Mouse (Mus musculus) liver, embryonic 16.5 days (tissue): ENCODE data around the gene Eef1akmt3. TPM values are rescaled to one million over a fixed set of nuclear protein-coding genes. Genes with fewer than 3 reads are reported as not detected.

Source experiments
- ATAC-seq: fragments of 200-750 bp; cut with Nextera tagmentation; 2 replicates; pipeline ENCODE4 v1.8.0; 2017; ENCODE audit warnings: low read depth, mild to moderate bottlenecking, moderate number of reproducible peaks, moderate library complexity
- H3K27ac ChIP-seq: fragments of 300-500 bp; sonication (generic); 2 replicates; pipeline ENCODE4 v1.5.1; 2014; ENCODE audit warnings: mild to moderate bottlenecking, low read length
- H3K27me3 ChIP-seq: fragments of 300-500 bp; sonication (generic); 2 replicates; pipeline ENCODE4 v1.6.1; 2014; ENCODE audit warnings: low read depth, low read length, mixed read lengths; ENCODE audit not compliant: control insufficient read depth, insufficient read depth
- H3K36me3 ChIP-seq: fragments of 300-500 bp; sonication (generic); 2 replicates; pipeline ENCODE4 v1.6.1; 2014; ENCODE audit warnings: mild to moderate bottlenecking; ENCODE audit not compliant: control insufficient read depth, insufficient read depth
- H3K4me1 ChIP-seq: fragments of 300-500 bp; sonication (generic); 2 replicates; pipeline ENCODE4 v1.6.1; 2014; ENCODE audit warnings: low read depth, low read length, mixed read lengths; ENCODE audit not compliant: control insufficient read depth
- H3K4me2 ChIP-seq: fragments of 300-500 bp; sonication (generic); 2 replicates; pipeline ENCODE4 v1.6.1; 2014; ENCODE audit warnings: low read depth, low read length, mixed read lengths
- H3K4me3 ChIP-seq: fragments of 300-500 bp; sonication (generic); 2 replicates; pipeline ENCODE4 v1.5.1; 2014; ENCODE audit warnings: low read depth, mild to moderate bottlenecking, low read length
- H3K9ac ChIP-seq: fragments of 300-500 bp; sonication (generic); 2 replicates; pipeline ENCODE4 v1.6.1; 2014; ENCODE audit warnings: low read depth, low read length
- H3K9me3 ChIP-seq: fragments of 300-500 bp; sonication (generic); replicated peaks from 2 replicates; pipeline ENCODE4 v1.6.1; 2016; ENCODE audit warnings: low read length; ENCODE audit not compliant: control insufficient read depth
- WGBS: fragments of 180-500 bp; shearing (Covaris S2); extraction: QIAGEN DNeasy Blood & Tissue Kit; methylation state at CpG from one replicate; pipeline ENCODE4 v1.1.7; 2014; ENCODE audit not compliant: insufficient replicate concordance; 5-methylcytosine and 5-hydroxymethylcytosine counted together
- polyA plus RNA-seq: library from polyadenylated mRNA; unstranded; fragments of >200 nt; fragmentation: Nextera tagmentation; extraction: Ambion mirVana; gene quantifications from 2 replicates; pipeline ENCODE4 v1.2.1, GENCODE M21; 2015

Eef1akmt3 gene
- polyA plus RNA-seq, 1 experiment from 2014 or later: 0.21 TPM

- WGBS: 54% methylated on average over 13 of the region's 13 CpGs
- H3K4me2 ChIP-seq: no peak overlapping the region
- no peak overlapping the region for H3K27ac ChIP-seq
- no peak overlapping the region for H3K4me3 ChIP-seq
- H3K9me3 ChIP-seq: no peaks in the 10 kb centered on the region
- H3K9ac ChIP-seq: no peak overlapping the region
- no peak for ATAC-seq
- peaks cover 26% of the 10 kb centered on the region for H3K36me3 ChIP-seq
- H3K27me3 ChIP-seq: no peaks in the 10 kb centered on the region
- H3K4me1 ChIP-seq: no peaks in the 10 kb centered on the region
Observed at GRCm38 (mm10) chr10:126997340-126998113, 43.8 kb downstream of the Eef1akmt3 start.

GRCm38 (mm10) chr10:126993621-126994020, 47.7 kb downstream of the Eef1akmt3 start:
- no peaks in the 10 kb centered on the region for H3K9me3 ChIP-seq
- 68% methylated on average over 3 of the region's 3 CpGs for WGBS
- H3K27ac ChIP-seq: no peak overlapping the region
- H3K27me3 ChIP-seq: no peaks in the 10 kb centered on the region
- no peak for ATAC-seq
- H3K4me1 ChIP-seq: peaks cover 3% of the 10 kb centered on the region
- H3K36me3 ChIP-seq: peaks cover 33% of the 10 kb centered on the region
- no peak overlapping the region for H3K4me3 ChIP-seq
- H3K9ac ChIP-seq: no peak overlapping the region
- H3K4me2 ChIP-seq: no peak overlapping the region

- Histone ChIP-seq H3K9ac (no peak overlapping the region), H3K9me3 (no peaks in the 10 kb centered on the region), H3K27ac (no peak overlapping the region), H3K4me2 (no peak overlapping the region), H3K27me3 (no peaks in the 10 kb centered on the region), H3K36me3 (peaks cover 30% of the 10 kb centered on the region), H3K4me3 (no peak overlapping the region), H3K4me1 (peaks cover 21% of the 10 kb centered on the region)
- 56% methylated on average over 3 of the region's 3 CpGs for WGBS
- ATAC-seq: no peak
Observed at GRCm38 (mm10) chr10:126991676-126992075, 49.6 kb downstream of the Eef1akmt3 start.

GRCm38 (mm10) chr10:126990313-126991056, 50.8 kb downstream of the Eef1akmt3 start:
- ATAC-seq: peak; percentile 65
- no peak overlapping the region for H3K27ac ChIP-seq
- WGBS: 64% methylated on average over 7 of the region's 7 CpGs
- no peak overlapping the region for H3K4me3 ChIP-seq
- H3K27me3 ChIP-seq: no peaks in the 10 kb centered on the region
- no peak overlapping the region for H3K4me2 ChIP-seq
- peaks cover 28% of the 10 kb centered on the region for H3K36me3 ChIP-seq
- H3K9ac ChIP-seq: no peak overlapping the region
- no peaks in the 10 kb centered on the region for H3K9me3 ChIP-seq
- H3K4me1 ChIP-seq: peaks cover 28% of the 10 kb centered on the region

GRCm38 (mm10) chr10:126988513-126989165, 52.7 kb downstream of the Eef1akmt3 start:
- H3K4me1 ChIP-seq: peaks cover 41% of the 10 kb centered on the region
- H3K36me3 ChIP-seq: peaks cover 15% of the 10 kb centered on the region
- WGBS: 22% methylated on average over 5 of the region's 5 CpGs
- ATAC-seq: no peak
- no peak overlapping the region for H3K9ac ChIP-seq
- H3K27ac ChIP-seq: no peak overlapping the region
- H3K9me3 ChIP-seq: no peaks in the 10 kb centered on the region
- no peaks in the 10 kb centered on the region for H3K27me3 ChIP-seq
- no peak overlapping the region for H3K4me2 ChIP-seq
- no peak overlapping the region for H3K4me3 ChIP-seq

- Histone ChIP-seq H3K27ac (0 out of 2 replicates have a peak overlapping the region, but pooled peaks have one; percentile 32), H3K27me3 (no peaks in the 10 kb centered on the region), H3K4me2 (no peak overlapping the region; the same call in 1 of the 2 replicates), H3K9me3 (no peaks in the 10 kb centered on the region), H3K4me1 (peaks cover 52% of the 10 kb centered on the region), H3K9ac (no peak overlapping the region), H3K4me3 (no peak overlapping the region), H3K36me3 (peaks cover 6% of the 10 kb centered on the region)
- no peak for ATAC-seq
- 40% methylated on average over 8 of the region's 8 CpGs for WGBS
Observed at GRCm38 (mm10) chr10:126987183-126988118, 53.9 kb downstream of the Eef1akmt3 start.

GRCm38 (mm10) chr10:126986541-126986961, 54.8 kb downstream of the Eef1akmt3 start:
- Histone ChIP-seq H3K36me3 (peaks cover under 1% of the 10 kb centered on the region), H3K4me2 (no peak overlapping the region), H3K9ac (no peak overlapping the region), H3K4me1 (peaks cover 61% of the 10 kb centered on the region), H3K27me3 (no peaks in the 10 kb centered on the region), H3K4me3 (no peak overlapping the region), H3K27ac (peak overlapping the region; percentile 33; the same call in 1 of the 2 replicates), H3K9me3 (no peaks in the 10 kb centered on the region)
- 75% methylated on average over 4 of the region's 4 CpGs for WGBS
- ATAC-seq: peak; percentile 30

- Histone ChIP-seq H3K4me1 (peaks cover 70% of the 10 kb centered on the region), H3K27me3 (no peaks in the 10 kb centered on the region), H3K4me2 (no peak overlapping the region), H3K36me3 (no peaks in the 10 kb centered on the region), H3K9me3 (no peaks in the 10 kb centered on the region), H3K27ac (no peak overlapping the region), H3K4me3 (no peak overlapping the region), H3K9ac (no peak overlapping the region)
- ATAC-seq: no peak
- WGBS: 81% methylated on average over 9 of the region's 9 CpGs
Observed at GRCm38 (mm10) chr10:126985579-126985978, 55.7 kb downstream of the Eef1akmt3 start.
